Mouse (Mus musculus) layer of hippocampus, adult 9-10 months (tissue): ENCODE results near the gene Gpr89.
A peak's percentile ranks its signal among the peaks of the same experiment; 100 is the strongest.

Experiments used
- DNase-seq: peaks from one replicate; pipeline ENCODE4 v3.0.0; 2022; ENCODE audit warnings: low spot score

Gpr89 gene

DNA sequence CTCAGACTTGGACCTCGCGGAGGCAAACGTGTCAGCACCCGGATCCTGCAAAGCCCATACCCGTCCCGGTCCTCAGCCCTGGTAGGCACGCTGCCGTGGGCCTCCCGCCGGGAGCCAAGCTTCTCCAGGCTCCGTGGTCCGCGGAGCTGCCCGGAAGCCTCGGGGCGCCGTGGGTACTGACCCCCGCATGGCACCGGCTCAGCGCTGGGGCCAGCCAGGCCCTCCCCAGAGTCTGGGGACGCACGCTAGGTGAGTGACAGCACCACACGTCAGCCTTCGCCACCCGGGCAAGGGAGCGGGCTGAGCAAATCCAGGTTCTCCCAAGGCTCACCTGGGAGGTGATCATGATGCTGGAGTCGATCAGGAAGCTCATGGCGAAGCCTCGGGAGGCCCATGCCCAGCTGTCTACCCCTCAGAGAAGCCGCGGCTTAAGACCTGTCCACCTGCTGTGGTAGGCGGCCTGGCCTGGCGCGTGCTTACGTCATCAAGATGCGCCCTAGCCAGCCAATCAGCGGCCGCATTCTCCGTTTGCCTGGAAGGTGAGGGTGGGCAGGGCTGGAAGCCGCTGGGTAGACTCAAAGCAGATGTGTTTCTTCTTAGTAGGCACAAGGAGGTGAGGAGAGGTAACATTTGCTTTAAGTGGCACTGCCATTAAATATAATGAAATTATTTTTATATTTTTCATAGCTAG, at the start of gene Gpr89:
Gene Gpr89 (minus strand): TSS at position 496 of the 691 bp plus-strand sequence.
- DNase-seq, result peak; percentile 80

DNA sequence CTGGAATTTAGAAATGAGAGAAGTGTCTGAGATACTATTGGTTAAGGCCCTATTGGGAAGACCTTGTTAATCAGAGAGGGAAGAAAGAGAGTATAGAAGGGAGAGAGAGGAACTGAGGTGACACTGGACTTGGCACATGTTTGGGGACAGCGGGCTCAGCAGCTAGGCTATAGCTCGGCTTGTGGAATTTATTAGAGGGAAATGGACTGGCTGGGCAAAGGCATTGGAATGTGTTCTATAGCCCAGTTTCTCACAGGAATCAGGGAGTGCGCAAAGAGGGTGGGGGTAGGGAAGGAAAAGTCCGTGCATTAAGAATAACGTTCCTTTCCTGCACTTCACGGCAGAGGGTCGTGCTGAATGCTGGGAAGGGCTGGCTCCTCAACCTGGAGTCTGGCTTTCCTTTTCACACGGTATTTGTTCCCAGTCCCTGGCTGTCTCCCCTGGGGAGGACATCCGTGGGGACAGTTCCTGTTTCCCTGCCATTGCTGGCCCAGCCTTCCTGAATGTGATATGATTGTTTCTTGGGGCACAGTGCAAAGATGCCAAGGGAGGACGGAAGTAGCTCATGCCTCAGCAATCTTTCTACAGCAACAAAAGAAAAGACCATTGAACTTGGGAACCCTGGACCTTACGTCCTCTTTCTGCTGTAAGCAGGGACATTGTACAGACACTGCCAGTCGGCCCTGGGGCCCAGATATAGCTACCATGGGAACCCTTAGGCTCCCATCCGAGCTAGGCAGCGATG, 48.5 kb upstream of the Gpr89 start:
- DNase-seq, result no peak

DNA sequence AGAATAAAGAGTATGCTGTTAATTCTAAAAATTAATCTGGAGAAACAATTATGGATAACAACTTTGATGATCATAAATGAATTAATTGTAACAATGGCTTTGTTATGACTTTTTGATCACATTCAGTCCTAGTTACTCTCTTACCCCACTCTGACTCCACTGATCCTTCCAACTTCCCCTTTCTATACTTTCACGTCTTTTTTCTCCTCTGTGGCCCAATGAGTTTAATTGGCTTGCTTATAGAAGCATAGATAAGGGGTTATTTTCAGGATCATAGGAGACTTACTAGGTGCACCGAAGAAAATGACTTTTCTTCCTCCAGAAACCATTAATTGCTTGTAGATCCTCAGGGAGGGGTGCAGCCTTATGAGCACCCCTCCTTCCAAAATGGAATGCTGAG, 37.6 kb upstream of the Gpr89 start:
- no peak for DNase-seq

DNA sequence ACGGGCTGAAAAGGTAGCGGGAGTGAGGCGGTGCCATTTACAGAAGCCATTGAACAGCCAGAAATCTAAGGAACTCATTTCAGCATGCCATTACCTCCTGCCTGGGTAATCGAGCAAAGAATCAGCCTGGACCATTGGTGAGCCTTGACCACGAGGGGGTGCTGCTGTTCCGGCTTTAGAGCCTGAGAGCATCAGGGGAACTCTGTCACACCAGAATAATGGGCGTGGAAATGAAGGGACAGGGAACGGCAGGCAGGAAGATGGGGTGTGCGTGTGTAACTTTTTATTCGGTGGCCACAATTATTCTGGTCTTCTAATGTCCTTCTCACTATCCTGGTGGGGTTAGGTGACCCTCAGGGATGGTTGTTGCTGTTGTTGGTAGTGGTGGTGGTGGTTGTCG, 33.6 kb upstream of the Gpr89 start:
- DNase-seq, result peak; percentile 81

DNA sequence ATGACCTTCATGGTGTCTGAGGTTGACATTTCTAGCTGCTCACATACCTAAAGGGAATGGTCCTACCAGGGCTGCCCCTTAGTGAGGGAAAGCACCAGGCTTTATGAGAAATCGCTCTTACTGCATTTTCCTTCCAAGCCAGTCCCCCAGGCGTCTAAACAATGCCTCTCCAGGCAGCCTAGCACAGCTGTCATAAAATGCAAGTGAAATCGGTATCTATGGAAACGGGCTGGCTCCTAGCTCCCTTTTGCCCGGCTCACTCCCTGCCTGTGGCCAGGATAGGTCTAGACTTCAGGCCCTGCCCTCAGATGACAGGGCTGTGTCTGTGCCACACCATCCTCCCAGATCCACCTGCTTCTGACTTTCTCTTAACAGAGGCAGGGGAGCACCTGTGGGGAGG, 32.5 kb upstream of the Gpr89 start:
- DNase-seq, result no peak

DNA sequence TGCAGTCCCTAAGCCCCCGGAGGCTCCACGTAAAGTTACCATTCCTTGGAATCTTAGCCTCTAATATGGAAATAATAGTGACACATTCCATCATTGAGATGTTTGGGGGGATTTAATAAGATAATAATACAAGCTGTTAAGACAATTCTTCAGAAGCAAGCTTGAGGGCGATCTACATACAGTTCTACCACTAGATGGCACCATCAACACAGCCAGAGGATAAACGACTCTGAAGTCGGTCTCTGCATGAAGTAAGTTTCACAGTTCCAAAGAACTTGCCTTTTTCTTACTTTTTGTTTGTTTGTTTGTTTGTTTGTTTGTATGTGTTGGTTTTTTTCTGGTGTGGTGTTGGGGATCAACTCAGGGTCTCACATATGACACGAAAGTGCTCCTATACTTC, 31.1 kb upstream of the Gpr89 start:
- DNase-seq, result peak; percentile 29

DNA sequence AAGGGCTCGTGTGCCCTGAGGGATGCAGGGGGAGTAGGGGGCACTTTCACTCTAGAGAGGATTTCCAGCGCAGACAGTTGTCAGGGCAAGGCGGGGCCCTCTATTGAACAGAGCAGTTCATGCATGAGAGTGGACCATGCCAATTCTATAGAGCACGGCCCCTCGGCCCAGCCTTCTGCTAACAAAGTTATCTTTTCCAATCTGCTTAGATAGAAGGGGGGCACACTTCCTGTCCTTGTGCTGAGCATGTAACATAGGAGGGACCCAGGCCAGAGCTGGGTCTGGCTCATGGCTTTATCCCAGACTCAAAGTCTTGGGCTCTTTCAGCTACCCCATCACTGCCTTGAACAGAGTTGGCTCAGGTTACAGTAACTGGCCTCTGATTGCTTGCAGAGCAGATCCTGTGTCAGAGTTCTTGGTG, 26.1 kb upstream of the Gpr89 start:
- DNase-seq, result no peak

DNA sequence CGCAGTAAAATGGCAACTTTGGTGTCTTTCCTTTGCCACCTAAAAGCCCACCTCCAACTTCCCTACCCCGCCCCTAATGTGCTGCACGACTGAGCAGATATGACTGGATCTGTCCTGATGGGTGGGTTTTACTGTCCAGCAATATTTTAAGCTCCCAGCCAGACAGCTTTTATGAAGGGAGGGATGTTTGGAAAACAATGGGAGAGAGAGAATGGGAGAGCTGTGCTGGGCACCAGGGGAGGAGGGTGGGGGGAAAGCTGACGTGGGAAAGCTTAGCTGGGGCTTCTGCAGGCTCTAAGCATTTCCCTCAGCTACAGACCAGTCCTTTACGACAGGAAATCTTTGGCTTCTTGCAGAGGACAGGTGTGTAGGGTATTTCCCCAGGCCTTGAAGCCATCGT, 20.8 kb upstream of the Gpr89 start, which contains the start of gene Gja8:
Gene Gja8 (minus strand): TSS at position 101 of the 400 bp plus-strand sequence.
- no peak for DNase-seq

DNA sequence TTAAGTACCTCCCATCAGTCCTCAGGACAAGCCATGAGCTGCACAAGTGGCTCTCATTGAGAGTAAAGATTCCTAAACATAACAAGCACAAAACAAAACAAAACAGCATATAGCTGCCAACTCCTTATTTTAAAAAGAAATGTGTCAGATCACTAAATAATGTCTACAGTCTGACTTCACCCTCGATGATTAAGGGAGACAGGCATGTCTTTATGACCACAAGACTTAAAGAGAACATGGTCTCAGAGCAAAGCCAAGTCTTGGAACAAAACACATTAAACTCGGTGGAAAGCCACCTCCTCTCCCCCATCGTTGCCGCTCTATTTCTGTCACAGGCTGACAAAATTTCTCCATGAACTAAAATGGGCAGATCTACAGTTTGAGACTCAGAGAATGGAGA, 19.5 kb upstream of the Gpr89 start:
- no peak for DNase-seq

DNA sequence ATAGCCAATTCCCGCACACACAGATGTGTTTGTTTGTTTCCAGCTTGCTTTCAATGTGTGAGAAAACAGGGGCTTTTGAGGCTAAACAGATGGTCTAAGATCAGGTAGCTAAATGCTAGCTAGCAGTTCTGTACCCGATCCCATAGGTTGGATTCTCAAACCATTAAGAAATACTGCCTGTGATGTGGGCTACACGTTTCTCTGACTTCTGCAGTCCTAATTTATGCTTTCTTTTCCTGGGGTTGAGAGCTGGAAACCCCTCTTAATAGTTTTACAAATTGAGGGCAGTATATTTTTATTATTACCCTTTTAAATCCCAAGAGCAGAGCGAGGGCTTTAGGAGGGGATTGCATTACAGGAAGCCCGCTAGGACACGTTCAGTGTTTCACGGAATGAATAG, 15.8 kb upstream of the Gpr89 start:
- DNase-seq, result no peak

DNA sequence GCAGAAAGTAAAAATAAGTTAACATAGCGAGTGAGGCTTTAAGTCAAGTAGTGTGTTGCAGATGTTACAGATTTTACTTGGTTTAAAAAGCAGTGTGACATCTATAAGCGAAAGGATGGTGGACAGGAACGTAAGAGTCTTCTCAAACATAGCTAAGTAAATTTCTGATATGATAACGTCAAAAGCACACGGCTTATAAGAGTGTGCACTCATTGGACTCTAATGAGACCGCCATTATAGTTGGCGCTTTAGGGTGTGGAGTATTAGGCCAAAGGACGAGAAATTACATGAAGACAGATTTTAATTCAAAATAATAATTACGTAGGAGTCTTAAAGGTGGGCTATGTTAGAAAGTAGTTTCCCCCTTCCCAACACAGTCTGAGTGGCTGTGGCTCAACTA, 446 bp upstream of the Gpr89 start:
- DNase-seq, result no peak

DNA sequence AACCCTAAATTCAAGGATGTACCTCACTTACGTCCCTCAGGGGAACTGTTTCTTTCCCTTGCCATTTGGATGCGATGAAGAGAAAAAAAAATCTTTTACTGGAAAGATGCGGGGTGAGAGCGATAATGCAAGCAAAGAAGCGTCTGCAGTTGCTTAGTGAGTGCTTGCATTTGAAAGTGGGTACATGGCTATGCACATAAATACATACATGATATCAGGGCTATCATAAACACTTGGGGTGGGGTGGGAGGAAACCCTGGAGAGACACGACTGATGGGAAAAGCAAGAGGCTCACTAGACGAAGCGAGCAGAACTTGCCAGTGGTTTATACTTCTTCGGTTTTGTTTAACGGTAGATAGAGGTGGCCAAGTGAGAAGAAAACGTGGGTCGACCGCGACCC, 753 bp downstream of the Gpr89 start, which contains the start of gene Gja5:
Gene Gja5 (plus strand): TSS at position 301 of the 400 bp plus-strand sequence.
- no peak for DNase-seq

DNA sequence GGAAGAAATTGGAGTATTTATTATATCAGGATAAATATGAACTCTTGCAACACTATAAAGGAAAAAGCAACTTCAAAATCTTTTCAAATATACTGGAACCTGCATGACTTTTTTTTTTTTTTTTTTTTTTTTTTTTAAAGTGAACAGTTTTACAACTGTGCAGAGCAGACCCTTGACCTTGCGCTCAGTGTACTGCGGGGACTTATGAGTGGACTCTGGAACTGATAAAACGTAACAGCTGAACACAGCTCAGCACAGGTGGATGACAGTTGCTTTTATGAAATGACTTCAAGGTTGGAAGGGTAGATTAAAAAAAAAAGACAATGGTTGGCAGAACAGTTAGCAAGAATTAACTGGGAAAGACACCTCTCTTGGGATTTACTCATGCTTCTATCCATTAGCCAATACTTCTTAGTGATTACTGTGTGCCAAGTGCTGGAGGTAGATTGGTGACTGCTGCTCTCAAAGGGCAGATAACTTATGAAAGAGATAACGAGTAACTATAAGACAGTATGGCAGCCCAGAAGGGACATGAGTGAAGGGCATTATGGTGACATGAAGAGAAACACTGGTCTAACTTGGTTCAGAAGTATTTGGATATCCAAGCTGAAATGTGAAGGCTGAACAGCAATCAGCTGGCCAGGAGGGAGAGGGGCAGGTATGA, 2.7 kb downstream of the Gpr89 start:
- DNase-seq, result no peak

DNA sequence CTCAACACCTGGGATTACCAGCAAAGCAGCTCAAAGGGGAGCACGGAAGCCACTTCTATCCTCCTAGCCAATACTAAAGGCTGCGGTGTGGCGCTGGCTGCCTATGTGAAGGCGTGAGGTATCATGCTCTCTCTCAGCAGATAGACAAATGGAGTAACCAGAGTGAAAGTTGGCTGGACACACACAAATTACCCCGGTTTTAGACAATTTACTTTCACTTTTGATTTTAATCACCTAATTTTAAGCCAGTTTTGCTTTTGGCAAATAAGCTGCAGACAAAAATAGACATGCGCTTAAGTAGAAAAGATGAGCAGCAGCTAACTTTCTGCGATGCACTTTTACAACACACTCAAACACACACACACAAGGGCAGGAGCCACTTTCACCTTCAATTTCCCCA, 21.5 kb downstream of the Gpr89 start:
- DNase-seq, result no peak

DNA sequence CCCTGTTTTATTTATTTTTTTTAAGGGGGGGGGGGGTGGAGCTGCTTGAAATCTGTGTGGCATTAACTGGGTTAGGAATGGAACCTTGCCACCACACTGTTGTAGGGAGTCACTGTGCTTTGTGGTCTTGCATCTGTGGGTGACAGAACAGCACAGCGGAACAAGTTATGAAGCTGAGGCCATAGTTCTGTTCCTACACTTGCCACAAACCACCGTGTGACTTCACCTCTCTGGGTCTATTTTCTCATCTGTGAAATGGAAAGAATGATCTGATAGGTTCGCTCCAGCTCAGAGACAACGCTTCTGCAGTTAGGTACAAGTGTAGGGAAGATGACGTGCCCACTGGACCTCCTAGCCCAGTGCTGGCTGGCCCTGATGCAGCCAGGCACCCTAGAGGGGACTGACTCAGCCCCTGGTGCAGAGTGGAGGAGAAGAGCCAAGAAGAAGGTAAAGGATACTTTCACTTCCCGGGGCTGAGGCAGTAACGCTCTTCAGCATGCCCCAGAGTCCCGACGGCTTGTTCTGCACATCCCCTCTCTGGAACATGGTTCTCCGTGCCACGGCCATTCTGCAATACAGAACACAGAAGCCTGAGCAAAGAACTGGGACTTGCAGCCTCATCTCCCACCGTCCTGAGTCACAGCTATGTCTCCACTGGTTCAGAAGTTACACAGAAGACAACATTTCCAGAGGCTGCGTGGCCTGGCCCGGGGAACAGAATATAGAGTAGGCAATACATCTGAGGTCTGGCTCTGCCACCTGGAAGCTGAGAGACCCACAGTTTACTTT, 22.9 kb downstream of the Gpr89 start:
- no peak for DNase-seq

DNA sequence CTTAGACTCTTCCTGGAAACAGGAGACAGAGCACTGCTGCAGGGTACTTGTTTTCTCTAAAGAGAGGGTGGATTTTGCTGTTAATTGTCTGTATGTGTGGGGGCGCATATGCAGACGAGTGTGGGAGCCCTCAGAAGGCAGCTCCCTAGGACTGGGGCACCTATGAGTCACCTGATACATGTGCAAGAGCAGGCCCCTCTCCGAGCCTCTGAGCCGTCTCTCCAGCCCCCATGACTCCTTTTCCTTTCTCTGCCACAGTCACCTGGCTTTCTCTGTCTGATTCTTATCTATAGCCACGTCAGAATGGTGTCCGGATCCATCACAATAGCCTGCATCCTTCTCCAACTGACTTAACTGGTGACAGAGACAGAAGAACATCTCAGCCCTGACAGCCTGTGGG, 23.6 kb downstream of the Gpr89 start:
- no peak for DNase-seq

DNA sequence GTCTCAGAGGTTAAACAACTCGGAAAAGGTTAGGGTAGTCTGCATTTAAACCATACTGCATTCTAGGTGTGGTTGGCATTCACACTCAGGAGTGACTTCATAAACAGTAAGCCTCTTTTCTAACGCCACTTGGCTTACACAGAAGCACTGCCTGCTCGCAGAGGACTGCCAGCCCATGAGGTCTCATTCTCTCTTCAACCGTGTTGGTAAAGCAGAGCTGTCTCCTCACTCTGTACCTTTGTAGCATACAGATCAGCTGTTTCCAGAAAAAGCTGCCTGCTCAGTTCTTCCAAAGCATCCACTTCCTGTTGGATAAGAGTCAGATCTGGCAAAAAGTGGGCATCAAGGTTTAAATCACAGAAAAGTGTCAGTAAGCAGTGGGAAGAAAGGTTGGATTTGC, 24.8 kb downstream of the Gpr89 start:
- DNase-seq, result no peak

DNA sequence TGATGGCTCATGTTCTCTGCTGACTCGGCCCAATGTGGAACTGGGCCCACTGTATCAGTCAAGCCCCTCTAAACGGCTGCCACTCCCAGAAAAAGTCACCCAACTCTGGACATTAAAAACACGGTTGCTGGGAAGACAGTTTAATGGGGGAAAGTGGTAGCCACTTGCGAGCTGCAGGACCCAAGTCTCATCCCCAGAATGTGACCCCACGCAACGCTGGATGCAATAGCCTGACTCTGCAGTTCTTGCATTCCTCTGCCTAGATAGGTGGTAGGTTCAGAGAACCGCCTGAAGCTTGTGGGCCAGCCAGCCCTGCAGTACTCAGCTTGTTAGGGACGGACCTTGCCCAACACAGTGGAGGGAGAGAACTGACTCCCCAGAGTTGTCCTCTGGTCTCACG, 25.6 kb downstream of the Gpr89 start:
- DNase-seq, result no peak

DNA sequence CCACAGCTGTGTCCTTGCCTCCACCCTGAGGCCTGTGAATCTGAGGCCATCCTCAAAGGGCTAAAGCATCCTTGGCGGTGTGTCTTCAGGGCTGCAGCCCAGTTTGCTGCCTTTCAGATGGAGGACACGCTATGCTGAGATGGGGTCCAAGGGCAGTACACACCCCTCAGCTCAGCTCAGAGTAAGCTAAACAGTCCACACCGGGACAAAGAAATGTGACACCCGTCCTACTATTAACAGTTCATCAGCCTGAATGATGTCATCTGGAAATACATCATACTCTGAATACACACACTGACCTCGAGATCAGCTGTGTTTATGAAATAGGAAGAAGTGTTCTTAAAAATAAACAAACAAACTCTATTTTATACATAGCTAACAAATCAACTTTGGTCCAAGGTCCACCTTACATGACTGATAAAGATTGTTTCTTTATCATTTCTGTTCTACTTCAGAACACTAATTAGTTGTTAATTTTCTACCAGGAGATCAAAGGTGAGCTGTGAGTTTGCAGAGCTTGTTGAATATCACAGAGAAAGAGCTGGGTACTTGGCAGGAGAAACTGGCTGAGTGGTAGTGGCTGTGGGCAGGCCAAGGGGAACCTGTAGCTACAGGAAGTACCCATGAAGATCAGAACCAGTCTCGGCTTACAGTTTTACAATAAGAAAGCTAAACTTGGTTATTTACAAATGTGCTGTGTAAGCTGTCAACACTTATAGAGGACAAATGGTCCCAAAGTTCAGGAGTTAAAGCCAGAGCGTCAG, 30.2 kb downstream of the Gpr89 start:
- no peak for DNase-seq

DNA sequence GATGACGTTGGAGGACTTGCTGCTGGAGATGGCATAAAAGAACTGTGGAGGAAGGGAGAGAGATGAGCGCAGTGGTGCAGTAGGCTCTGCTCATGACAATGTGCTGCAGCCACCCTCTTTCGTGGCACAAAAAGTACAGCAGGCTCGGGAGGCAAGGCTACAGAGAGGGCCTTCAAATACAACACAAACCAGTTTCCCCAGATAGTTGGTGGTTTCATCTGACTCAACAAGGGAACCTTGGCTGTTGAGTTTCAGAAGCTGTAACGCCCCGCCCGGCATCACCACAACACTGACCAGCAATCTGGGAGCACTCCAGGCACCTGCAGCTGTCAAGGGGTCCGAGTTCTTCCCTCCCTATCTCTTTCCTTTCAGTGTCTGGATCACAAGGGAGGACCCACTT, 32.6 kb downstream of the Gpr89 start:
- DNase-seq, result no peak

DNA sequence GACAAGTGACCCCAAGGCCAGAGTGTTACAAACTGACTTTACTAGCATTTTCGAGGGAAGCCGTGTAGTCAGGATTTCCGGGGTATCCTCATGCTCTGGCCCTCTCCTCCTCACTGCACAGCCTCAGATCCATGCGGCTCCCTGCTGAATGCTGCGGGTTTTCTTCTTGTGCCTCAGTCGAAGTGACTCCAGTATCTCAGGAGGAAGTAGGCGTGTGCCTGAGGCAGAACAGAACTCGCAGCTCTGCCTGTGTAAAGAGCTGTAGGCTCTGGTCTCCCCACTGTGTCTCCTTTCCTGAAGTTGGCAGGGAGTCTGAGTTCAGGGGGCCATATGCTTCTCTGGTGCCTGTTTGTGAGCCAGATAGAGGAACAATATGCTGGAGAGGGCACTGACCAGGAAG, 34.1 kb downstream of the Gpr89 start:
- no peak for DNase-seq

DNA sequence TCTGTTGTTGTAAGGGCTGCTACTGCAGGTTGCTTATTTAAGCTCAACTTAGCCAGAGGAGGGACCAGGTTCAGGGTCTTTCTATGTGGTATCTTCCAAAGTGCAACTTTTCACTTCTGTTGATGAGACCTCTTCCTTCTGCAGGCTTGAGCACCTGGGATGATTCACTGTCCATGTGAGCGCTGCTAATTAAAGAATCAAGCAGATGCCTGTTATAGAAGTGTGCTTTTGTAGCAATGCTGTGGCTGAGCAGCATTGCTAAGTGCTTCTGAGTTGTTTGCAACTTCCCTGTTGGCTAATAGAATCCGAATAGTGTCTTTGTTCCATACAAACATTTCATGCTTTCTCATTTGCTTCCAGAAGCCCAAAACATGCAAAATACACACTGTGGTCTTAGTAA, 34.9 kb downstream of the Gpr89 start:
- no peak for DNase-seq
